Mouse (Mus musculus) left cerebral cortex, adult 2 months (tissue): ENCODE results near the gene Me3. TPM values are rescaled to one million over a fixed set of nuclear protein-coding genes. Genes with fewer than 3 reads are reported as not detected.

Experiments used
- DNase-seq, 2 experiments: peaks; one replicate each; pipeline ENCODE4 v3.0.0; 2021 to 2022; ENCODE audit warnings: low spot score in 2 of 2, mixed read lengths in 1 of 2; ENCODE audit errors: extremely low spot score in 1 of 2
- H3K27ac ChIP-seq: fragments of 200-600 bp; 2 replicates; pipeline ENCODE4 v1.8.1; 2022
- H3K4me3 ChIP-seq: fragments of 200-600 bp; 2 replicates; pipeline ENCODE4 v1.8.1; 2022
- CTCF ChIP-seq: fragments of 200-600 bp; IDR thresholded peaks from 2 replicates; pipeline ENCODE4 v1.8.1; 2022; ENCODE audit warnings: antibody characterized with exemption, mild to moderate bottlenecking, moderate library complexity
- intact Hi-C: fragments of 180-260 bp; cut with DNase I; formaldehyde crosslinking; loops from one replicate; pipeline ENCODE4 v1.15.1; 2025
- total RNA-seq, 2 experiments: library from RNA; stranded (reverse); gene quantifications; 2 replicates each; pipeline ENCODE4 v1.2.3; 2021

The Me3 gene
- total RNA-seq, 2 experiments from 2014 or later: 94.9 to 100 TPM

DNA sequence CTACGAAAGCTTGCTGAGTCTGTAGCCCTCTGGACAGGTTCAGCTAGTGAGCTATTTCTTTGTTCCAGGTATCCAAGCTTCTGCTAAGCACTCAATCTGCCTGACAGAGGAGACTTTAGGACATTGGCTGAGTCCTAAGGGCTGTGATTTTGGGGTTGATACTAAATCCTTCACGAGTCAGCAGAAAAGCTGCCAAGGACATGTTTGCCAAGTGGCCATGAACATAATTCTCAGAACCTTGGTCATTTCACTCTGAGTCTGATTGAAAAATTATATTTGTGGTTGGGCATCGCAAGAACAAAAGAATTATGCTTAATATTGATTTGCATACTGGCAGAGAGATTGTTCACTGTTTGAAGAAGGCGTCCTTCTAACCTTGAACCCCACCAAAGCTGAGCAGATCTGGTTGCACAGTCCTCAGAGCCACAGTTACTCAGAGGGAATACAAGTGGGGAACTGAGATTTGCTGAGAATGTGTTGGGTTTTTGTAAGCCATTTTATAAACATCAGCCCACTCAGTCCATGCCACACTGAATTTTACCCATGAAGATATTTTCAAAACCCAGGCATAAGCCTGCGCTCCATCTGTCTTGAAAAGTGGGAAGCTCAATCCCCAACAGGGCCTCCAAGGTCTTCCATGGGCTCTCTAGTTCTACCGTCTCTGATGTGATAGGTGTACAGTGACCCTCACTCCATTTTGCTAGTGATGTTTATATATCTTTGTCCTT, 39.1 kb downstream of the Me3 start:
- Histone ChIP-seq H3K4me3 (no peak overlapping the region), H3K27ac (peak overlapping the region; percentile 19; the same call in 1 of the 2 replicates)
- DNase-seq: no peak
- TF ChIP-seq CTCF: no peak
- intact Hi-C loops: loop anchor here (5.0 kb wide), 1 partner anchor 109 kb away; no protein-coding TSS in a partner anchor

DNA sequence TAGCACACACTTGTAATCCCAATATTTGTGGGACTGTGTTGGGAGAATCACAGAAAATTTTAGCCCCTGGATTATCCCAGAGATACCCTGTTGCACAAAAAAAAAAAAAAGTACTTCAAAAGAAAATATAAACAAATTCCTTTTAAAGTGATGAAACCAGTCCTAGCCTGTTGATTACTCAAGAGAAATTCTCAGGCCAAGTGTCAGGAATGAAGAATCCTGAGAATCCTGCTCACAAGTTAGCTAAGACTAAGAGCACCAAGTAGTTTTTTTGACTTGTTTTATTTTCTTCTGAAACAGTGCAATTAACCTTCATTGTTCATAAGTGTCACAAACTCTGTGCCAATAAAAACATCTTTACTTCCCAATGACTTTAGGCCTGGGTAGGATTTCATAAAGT, 44.0 kb downstream of the Me3 start:
- Histone ChIP-seq H3K4me3 (no peak overlapping the region), H3K27ac (no peak overlapping the region)
- DNase-seq: peak in 1 of 2 experiments; percentile 1
- intact Hi-C loops: no loop called here
- TF ChIP-seq CTCF: no peak

DNA sequence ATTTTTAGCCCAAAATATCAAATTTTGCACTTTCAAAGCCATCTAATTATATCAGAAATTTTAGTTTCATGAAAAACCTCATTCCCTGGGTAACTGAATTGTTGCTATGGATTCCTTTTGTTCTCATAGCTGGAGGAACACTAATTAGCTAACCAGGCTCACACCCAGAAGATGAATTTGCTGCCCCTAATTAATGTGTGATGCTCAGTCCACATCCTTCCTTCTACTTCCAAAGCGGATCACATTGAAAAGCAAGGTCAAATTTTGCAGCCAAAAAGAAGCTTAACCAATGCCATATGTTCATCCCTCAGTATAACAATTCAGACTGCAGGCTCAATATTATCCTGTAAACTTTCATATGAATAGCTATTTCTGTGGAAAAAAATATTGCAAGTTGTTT, 45.7 kb downstream of the Me3 start:
- no peak overlapping the region; the same call in 1 of the 2 replicates for H3K27ac ChIP-seq
- no peak for TF ChIP-seq CTCF
- no peak overlapping the region for H3K4me3 ChIP-seq
- DNase-seq: no peak
- intact Hi-C loops: no loop called here

DNA sequence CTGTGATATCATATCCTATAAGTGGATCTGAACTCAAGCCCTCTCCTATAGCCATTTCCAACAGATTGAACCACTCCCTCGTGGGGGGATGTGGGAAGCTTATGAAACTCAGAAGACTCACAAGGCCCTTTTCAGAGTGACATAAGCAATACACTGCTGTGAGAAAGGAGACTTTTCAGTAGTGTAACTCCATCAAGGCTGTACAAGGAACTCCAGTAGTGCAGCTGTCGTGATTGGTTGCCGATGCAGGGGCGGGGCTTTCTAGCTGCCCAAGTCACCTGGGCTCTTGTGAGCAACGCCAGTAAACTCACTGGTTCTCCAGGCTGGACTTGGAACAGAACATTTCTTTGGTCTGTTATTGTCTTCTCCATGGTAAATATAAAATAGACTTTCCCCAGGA, 46.5 kb downstream of the Me3 start:
- H3K4me3 ChIP-seq: no peak overlapping the region
- intact Hi-C loops: no loop called here
- DNase-seq: no peak
- no peak for TF ChIP-seq CTCF
- peak overlapping the region; percentile 6; the same call in 1 of the 2 replicates for H3K27ac ChIP-seq

DNA sequence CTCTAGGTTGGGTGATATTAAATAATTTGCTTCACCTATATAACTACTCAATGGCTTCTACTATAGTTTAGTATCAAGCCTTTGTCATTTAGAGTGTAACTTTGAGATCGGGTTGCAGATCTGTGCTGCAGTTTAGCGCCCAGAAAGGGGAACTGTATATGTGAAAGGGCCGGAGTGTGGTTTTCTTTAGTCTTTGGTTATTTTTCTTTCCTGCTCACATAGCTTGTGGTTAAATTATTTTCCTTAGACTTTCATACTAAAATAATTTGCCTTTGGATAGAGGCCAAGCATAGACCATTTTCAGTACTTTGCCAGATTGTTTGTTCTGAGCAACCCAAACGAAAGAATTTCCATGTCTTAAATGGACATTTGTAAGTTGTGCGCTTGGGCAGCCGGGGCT, 46.9 kb downstream of the Me3 start:
- no peak for TF ChIP-seq CTCF
- intact Hi-C loops: no loop called here
- DNase-seq: no peak
- no peak overlapping the region for H3K4me3 ChIP-seq
- peak overlapping the region; percentile 36 for H3K27ac ChIP-seq

DNA sequence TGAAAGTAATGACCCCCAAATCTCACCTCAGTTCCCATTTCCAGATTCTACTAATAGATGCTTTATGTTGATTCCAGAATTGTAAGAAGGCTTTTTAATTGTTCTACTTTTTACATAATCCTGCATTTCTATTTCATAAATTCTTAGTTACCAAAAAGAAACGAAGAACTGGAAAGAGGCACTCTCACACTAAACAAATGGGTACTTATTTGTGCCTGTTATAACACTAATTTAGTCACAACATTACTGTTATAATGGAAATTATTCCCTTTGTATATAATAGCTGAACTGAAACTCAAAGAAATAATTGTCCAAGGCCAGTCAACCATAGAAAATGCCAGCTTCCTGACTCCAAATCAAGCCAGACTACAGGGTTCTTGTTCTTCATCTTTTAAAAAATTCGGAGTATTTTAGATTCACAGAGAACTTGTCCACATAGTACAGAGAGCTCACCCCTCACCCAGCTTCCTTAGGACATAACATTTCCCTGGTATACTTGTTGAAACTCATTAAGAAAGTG, 47.5 kb downstream of the Me3 start:
- H3K4me3 ChIP-seq: no peak overlapping the region
- H3K27ac ChIP-seq: peak overlapping the region; percentile 36
- intact Hi-C loops: no loop called here
- no peak for TF ChIP-seq CTCF
- DNase-seq: no peak

DNA sequence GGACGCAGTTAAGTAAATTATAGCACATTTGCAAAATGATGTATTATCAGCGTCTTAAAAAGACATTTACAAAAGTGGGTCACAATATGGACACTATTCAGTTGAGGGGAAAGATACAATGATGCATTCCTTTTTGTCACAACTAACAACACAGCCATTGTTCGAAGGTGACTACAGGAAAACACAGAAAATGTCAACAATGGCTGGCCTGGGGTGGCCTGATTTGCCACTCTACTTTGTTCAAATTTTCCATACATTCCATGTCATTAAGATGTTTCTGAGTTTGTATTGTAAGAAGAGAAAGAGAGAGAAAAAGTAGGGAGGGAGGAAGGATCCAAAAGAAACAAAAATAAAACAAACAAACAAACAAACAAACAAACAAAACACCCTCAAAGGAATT, 48.7 kb downstream of the Me3 start:
- intact Hi-C loops: no loop called here
- Histone ChIP-seq H3K4me3 (no peak overlapping the region), H3K27ac (no peak overlapping the region)
- TF ChIP-seq CTCF: no peak
- peak in 1 of 2 experiments; percentile 2 for DNase-seq

DNA sequence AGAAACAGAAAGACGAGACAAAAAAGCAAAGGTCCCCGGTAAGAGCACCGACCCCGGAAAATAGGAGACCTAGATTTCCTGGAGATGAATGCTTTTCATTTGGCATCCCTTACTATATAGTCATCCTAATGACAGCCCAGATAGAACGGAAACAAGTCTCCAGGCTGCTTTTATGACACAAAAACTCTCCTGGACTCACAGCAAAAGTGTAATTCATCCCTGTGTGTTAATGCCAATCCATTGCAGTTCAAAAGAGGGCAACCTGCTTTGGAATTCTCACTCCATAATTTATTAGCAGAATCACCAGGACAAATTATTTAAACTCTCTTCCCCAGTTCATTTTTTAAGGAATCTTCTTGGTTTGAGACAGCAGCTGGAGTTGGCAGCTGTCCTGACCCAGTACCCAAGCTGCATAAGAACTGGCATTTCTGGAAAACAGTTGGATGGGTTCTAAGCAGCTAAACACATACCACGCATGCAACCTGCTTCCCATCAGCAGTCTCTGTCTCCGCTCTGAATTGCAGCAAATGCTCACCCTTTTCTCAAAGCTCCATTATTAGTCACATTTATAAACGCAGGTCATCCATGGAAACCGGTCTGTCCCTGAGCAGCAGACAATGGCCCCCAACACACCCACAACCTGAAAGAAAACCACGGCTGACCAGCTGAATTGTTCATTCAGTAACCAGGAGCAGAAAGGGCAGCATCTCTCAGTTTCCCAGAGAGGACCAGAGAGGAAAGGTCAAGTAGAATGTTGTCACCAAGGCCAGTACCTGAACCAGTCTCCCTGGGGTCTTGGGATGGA, 49.7 kb downstream of the Me3 start:
- peak overlapping the region; percentile 38; the same call in 1 of the 2 replicates for H3K27ac ChIP-seq
- intact Hi-C loops: no loop called here
- peak in 1 of 2 experiments; percentile 9 for DNase-seq
- no peak for TF ChIP-seq CTCF
- H3K4me3 ChIP-seq: no peak overlapping the region

DNA sequence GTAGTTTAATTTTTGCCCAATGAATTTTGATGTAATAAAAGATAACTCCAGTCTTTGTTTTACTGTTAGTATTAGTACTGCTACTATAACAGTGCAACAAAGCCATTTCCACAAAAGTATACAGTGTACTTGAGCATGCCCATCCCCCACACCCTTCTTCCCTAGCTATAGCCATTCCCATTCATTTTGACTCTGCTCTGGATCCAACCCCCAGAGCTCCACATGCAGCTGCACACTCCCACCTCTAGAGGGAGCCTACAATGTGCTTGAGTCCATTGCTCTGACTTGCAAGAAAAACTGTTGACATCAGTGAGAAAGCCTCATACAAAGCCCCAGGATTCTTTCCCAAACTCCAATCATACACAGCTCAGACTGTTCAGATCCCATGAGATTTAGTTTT, 66.0 kb downstream of the Me3 start:
- peak; percentile 64 for TF ChIP-seq CTCF
- H3K27ac ChIP-seq: no peak overlapping the region
- intact Hi-C loops: no loop called here
- no peak overlapping the region for H3K4me3 ChIP-seq
- no peak for DNase-seq

DNA sequence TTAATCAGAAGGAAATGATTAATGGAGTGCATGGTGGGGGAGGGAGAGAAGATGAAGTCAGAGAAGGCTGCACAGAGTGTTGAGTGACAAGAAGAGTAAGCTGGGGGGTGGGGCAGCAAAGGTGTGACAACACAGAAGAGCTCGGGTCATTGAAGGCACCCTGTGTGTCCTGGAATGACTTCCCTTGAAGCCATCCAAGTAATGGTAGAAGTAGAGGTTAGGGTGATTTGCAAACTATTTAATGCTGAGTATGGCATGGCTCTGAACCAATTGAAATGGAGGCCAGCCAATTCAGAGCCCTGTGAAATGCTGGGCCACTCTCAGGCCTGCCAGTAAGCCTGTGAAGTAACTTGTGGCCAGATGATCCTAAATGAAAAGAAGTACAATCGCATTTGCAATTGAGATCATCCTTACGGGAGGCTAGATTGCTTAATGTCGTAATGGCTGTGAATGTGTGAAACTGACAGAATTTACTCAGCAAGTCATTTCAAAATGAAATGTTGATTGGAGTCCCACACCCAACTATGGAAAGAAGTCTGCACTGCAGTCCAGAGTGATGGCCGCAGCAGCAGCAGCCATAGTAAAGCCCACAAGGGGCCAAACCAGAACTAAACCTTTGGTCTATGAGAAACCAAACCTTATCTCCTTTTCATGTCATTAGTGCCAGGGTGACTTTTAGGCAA, 67.6 kb downstream of the Me3 start:
- intact Hi-C loops: no loop called here
- no peak overlapping the region for H3K4me3 ChIP-seq
- DNase-seq: no peak
- H3K27ac ChIP-seq: no peak overlapping the region
- TF ChIP-seq CTCF: no peak; the same call in 1 of the 2 replicates

DNA sequence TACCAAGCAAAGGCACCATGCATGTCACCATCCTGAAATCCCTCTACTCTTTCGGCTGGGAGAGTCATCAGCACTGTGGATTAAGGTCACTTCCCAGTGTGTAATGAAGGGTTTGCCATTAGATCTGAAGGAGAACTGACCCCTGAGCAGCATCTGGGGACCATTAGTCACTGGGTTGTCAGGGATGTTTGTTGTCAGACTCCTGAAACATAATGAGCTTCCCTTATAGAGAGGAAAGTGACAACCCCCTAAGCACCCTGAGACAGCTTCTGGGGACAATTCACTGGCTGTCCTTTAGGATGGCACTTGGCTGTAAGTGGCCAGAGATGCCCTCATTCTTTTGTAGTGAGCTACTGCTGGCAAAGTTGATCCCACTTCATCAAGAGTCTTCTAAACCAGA, 68.3 kb downstream of the Me3 start:
- no peak overlapping the region for H3K4me3 ChIP-seq

DNA sequence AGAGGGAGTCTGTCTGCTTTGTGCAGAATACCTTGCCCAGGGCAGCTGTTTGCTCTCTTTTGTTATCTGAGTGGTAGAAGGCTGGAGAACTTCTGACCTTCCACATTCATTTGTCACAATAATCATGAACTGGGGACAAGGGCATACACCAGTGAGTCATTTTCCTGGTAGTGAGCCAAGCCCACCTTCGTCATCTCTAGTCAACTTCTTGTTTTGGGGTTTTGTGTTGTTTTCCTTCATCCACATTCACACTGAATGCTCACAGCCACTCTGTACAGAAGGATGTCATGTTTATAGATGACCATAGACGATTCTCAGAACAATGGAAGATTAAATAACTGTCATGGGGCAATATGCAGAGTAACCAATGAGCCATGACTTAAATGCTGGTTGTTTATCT, 78.6 kb downstream of the Me3 start:
- Histone ChIP-seq H3K27ac (no peak overlapping the region), H3K4me3 (no peak overlapping the region)
- no peak for TF ChIP-seq CTCF
- intact Hi-C loops: no loop called here
- DNase-seq: no peak

More for the DNA sequence above, 68.3 kb downstream of the Me3 start:
- DNase-seq: no peak
- no peak overlapping the region for H3K27ac ChIP-seq
- no peak for TF ChIP-seq CTCF
- intact Hi-C loops: no loop called here
